Mouse (Mus musculus): ENCODE results near the gene Vps26c.

DNA sequence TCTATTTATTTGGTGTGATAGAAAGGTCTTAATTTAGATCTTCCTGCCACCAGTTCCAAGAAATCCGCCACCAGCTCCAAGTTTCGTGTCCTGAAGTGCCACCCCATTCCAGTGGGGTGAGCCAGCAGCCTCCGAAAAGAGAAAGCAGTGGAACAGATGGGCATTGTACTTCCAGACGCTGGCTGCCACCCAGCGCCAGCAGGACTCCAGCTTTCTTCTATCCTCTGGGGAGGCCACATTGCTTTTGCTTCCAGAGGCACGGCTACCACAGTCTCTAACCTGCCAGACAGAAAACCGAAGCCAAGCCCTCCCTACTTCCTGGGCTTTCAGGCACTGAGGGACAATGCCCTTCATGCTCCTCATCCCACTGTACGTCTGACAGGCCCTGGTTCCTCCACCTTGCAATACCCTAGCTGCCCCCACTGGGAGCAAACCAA, 54.1 kb downstream of the Vps26c start:
- TF ChIP-seq CTCF (IDR thresholded peaks at IDR 0.05; ENCODE audit: low read depth, low read length) = no peak
- no peak for TF ChIP-seq POLR2A (IDR thresholded peaks at IDR 0.05; ENCODE audit: extremely low read depth, insufficient read depth, low read length)

All from liver, adult 2 months (tissue).